Mouse (Mus musculus): ENCODE results near the gene Ctnna2.

GRCm38 (mm10) chr6:76992128-76992527, 987.4 kb downstream of the Ctnna2 start:
- TF ChIP-seq CTCF (conservative IDR thresholded peaks at IDR 0.05; ENCODE audit: low read length) (no peak), POU5F1 (IDR thresholded peaks at IDR 0.05; ENCODE audit: borderline replicate concordance, low read length) (no peak)

Measured in E14TG2a.4 (cell line).